Mouse (Mus musculus) neural tube, embryonic 10.5 days (tissue): Measurements from ENCODE around the gene Rbks.

Source experiments
- DNase-seq: peaks from one replicate; pipeline ENCODE4 v3.0.0-alpha.2; 2017; ENCODE audit warnings: low spot score; ENCODE audit errors: extremely low spot score

Rbks gene

DNA sequence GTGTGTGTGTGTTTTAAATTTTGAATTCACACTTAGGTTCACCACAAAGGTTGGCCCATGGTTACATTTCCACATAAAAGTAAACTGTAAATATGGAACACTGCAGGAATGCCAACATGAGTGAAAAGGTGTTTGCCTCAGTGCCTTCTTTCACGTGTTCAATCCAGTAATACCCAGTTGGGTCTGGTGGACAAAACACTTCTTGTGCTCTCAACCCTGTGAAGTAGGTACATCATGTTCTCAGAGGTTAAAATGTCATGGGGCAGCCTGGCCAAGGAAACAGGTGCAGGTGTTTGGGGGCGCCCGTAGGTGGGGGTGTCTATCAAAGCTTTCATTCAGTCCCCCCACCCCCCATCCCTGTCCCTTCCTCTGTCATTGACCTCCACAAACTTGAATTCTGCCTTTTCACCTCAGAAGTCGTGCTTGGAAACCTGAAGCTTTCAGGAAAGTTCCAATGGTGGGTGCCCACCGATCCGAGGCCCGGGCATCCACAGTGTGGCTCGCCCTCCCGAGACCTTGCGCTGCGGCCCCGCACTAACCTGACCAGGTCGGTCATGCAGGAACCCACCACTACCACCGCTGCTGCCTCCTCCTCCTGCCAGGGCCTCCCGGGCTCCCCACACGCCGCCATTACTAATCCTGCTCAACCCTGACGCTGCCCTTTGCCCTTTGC lies at the start of gene Rbks:
TSS of gene Rbks (minus strand) at position 657 of the 673 bp plus-strand sequence.
- no peak for DNase-seq

DNA sequence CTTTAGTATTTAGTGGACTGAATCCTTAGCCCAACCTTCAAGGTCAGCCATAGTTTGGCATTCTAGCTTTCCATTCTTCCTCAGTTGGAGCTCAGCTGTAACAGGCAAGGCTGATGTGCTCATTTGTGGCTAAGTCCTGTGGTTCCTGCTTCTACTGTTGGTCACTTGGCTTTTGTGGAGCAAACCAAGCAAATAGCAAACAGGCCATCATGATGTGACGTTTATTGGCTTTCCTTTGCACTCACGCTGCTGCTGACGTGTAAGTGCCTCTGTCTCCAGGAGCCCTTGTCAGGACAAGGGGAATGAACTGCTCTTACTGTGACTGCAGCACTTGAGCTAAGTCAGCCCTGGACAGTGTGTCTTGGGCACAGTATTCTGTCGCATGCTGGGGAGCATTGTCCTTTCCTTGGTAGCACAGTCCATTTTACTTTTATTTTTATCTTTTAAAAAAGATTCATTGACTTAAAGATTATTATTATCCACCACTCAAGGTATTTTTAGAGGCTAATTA lies 45.1 kb upstream of the Rbks start:
- DNase-seq: no peak

DNA sequence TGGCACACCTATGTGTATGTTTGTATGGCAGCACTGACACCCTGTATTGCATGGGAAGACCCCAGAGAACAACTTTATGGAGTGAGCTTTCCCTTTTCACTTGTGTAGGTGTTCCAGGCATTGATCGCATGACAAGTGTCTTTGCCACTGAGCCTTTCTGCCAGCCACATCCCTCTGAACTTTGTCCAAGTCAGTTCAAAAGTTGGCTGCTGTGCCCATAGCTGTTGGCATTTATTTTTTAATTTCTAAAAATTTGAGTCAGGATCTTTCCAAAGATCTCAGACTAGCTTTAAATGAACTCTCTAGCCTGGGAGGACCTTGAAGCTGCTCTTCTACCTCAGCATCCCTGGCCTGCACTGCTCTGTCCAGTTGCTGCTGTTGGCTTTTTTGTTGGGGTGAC lies 44.5 kb upstream of the Rbks start:
- DNase-seq: no peak

DNA sequence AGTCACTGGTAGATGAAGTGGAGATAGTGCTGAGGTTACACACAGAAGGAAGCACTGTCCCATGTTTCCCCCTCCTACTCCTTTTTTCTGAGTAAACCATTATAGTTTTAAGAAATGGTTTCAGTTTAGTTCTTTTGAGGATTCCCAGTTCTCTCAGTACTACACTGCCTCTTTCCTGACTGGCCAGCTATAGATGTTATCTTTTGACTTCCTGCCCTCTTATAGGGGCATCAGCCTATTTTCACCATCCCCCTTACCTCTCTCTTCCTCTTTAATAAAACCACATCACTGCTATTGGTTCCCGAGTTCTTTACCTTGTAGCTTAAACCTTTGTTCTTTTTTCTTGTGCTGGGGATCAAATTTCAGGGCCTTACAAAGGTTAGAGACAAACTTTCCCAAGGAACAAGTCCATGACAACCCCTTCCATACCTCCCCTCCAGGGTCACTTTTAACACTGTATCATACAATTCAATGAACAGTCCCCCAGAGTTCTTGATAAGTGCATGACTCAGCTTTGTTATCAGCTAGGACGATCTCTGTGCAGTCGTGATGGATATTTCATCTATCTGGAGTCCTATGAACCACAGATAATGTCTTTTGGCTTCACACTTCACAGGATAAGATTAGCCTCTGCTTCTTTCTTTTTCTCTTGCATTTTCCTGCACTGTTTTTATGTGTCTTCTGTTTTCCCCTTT lies 35.4 kb upstream of the Rbks start:
- no peak for DNase-seq

DNA sequence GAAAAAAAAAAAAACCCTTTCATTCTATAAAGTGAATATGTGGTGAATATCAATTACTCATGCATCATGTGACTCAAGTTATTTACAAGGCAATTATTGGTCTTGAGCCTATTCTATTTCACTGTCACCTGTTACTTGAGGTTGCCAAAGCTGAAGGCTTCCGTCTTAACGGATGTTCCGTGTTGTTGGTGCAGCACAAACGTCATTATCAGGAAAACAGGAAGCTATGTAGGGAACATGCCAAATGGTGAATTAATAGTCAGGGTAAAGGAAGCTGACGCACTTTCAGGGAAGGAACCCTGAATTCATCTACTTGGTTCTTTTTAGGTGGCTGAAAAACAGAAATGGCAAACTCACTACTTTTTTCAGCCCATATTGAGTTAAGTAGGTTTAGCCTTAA lies 30.0 kb upstream of the Rbks start:
- DNase-seq: no peak

DNA sequence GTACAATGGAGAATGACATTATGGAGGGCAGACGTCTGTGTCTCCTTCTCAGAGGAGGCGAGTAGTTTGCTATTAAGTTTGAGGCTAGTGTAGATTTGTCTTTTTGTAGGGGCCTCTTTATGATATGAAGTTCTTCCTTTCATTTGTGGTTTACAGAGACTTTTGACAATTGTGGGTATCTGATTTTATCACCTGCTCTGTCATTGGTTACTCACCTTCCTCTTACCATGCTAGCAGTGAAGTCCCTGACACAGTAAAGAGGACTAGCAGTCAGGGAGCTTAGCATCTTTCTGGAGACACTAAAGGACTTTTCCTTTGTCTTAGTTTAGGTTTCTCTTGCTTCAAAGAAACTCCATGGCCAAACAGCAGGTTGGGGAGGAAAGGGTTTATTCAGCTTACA lies 28.5 kb upstream of the Rbks start:
- no peak for DNase-seq

DNA sequence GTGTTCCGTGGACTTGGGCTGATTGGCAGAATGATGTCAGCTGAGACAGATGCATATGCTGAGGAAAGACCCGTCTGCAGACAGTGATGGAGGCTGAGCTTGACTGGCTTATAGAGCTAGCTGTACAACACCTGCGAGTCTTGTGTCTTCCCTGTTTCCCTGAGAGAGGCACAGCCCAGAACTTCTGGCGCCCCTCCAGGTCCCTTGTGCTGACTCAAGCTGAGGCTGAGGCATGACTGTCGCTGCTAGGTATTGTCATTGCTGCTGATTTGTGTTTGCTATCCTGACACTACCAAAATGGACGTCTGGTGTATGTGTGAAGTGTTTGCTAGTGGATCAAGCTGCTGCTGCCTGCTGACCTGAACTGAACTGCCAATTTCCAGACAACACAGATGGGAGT lies 27.1 kb upstream of the Rbks start:
- DNase-seq: no peak

DNA sequence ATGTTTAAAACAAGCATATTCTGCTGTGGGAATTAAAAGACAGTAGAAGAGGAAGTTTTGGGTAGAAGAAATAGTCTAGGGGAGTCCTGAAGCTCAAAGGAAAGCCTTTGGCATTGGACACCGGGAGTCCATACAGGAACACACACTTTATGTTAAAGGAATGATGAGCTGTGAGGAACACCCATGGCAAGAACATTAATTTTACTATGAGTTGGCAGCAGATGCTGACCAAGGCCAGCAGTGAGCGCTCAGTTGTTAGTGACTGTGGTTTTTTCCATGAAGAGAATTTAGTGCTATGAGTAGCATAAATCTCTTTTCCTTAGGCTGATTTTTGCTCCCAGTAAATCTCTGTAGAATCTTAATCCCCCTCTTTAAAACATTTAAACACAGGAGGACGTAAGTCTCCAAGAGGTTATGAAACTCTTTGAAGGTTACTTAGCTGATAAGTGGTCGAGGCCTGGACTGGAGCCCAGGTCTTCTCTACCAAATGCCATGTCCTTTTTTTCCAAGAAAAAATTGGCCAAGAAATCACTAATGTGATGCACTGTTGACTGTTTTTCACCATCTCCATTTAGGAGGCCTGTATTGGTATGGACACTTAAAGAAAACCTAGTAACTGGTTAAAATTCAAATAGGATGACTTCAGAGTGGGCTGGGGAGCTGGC lies 18.2 kb upstream of the Rbks start:
- no peak for DNase-seq

DNA sequence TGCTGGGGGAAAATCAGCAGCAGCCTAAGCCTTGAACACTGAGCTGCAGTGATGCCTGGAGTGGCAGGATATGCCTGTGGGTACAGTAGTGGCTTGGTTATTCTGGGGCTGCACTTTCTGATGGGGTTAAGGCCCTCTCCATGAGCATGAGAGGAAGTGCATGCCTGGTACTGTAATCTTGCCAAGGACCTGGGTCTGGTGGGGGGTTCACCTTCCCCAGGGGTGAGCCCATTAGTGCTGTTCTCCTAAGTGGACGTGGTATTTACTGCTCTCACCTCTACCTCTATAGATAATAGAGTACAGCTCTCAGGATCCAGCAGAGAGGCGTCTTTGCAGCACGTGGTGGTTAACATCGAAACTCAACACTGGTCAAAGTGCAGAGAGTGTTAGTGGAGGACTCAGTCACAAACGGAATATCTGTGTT lies 16.4 kb upstream of the Rbks start:
- no peak for DNase-seq

DNA sequence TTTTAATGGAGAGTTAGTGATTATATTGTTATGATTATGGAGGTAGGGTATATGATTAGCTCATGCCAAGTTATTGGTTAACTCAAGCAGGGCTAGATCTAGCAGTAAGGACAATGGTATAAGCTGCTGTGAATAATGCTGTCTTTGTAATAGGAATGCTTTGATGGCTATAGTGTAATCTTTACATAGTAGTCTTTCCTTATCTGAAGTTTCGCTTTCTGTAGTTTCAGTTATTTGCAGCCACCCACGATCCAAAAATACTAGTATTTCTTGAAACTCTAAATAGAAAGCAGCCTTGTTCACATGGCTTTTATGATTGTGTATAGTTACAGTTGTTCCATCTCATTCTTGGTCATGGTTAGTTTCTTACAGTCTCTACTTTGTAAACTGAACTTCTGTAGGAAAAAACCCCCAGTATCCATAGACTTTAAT lies 15.9 kb upstream of the Rbks start:
- DNase-seq: no peak

DNA sequence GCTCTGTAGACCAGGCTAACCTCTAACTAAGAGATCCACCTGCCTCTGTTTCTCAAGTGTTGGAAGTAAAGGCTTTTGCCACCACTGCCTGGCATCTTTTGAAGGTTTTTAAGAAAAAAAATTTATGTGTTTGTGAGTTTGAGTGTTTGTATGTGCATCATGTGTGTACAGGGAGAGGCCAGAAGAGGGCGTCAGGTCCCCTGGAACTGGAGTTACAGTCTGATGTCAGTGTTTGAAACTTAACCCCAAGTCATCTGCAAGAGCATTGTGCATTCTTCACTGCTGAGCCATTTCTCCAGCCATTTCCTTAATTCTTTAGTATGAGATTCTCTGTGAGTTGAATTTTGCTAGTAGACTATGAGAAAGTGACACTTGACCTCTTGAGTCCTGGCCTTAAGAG lies 12.0 kb upstream of the Rbks start:
- DNase-seq: no peak

DNA sequence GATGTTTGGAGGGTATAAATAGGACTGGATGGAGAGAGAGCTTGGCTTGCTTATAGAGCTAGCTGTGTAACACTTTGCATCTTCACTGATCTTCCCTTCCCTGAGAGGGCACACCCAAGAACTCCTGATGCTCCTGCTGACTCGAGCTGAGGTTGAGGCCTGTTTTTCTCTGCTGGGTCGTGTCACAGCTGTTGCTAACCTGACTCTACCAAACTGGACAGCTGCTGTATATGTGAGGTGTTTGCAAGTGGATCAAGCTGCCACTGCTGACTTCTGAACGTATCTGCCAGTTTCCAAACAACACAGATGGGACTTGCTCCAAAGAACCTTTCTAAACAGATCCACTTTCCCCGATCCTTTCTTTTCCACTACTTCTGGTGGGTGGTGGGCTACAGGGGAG lies 9.4 kb upstream of the Rbks start:
- DNase-seq: no peak

DNA sequence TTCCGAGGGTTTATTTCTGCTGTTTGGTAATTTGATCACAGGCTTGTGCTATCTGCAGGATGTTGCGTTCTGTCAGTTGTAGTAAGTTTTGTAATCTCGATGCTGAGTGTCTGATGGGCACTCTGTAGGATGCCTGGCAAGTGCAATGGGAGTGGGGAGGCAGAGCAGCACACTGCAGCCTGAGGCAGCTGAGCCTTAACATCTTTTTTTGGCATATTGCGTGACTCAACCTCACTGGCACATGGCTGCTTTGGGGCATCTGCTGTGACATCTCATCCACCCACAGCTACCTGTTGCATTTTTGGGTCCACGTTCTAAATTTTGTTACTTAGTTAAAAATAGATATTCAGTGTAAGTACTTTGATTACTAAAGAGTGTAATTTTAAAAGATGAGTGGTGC lies 7.5 kb upstream of the Rbks start:
- DNase-seq: no peak

DNA sequence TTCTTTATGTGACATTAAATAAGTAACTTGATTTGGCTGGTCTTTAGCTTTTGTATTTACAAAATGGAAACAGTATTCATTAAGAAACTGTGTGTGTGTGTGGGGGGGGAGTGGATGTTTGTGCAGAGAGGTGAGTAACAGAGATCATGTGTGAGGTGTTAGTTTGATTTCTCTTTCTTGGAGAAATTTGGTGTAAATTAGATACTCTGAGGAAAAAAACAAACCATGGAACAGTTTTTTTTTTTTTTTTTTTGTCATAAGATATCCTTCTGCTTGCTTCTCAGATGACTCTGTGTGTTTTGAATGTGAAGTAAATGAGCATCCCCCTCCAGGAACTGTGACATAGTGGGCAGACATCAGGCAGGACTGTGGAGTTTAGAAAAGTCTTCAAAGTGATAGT lies 2.0 kb upstream of the Rbks start:
- DNase-seq: no peak

DNA sequence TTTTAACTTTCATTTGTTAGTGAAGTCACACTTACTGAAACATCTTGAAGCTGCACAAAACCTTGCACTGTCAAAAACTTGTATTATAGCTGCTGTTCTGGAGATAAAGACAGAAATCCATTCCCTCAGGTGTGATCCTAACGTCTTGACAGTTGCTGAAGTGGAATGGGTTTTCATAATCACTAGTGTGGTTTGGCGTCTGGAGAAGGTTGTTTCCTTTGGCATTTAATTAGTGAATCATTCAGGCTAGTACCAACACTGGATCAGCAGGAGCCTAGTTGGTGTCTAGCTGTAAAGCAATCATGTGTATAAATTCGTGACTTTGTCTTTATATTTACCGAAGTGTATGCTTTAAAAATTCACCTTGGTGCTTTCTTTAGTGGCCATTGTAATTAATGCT lies 1.5 kb upstream of the Rbks start:
- no peak for DNase-seq

DNA sequence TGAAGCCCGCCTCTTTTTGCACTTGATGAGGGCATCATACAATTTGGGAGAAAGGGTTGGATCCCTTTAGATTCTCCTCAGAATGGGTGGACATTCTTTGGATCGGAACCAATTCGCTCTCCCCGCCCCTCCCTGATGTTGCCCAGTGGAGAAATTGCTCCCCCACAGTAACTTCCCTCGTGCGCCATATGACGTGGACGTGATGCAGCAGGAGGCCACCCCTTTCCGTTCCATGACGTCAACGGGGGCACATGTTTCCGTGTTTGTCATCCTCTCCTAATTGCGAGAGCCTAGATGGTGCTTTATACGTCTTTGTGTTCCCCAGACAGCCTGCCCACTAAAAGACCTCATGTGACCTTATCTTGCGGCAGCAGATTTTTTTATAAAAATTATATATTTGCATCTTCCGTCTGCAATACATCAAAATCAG lies 885 bp upstream of the Rbks start:
- peak; percentile 76 for DNase-seq

DNA sequence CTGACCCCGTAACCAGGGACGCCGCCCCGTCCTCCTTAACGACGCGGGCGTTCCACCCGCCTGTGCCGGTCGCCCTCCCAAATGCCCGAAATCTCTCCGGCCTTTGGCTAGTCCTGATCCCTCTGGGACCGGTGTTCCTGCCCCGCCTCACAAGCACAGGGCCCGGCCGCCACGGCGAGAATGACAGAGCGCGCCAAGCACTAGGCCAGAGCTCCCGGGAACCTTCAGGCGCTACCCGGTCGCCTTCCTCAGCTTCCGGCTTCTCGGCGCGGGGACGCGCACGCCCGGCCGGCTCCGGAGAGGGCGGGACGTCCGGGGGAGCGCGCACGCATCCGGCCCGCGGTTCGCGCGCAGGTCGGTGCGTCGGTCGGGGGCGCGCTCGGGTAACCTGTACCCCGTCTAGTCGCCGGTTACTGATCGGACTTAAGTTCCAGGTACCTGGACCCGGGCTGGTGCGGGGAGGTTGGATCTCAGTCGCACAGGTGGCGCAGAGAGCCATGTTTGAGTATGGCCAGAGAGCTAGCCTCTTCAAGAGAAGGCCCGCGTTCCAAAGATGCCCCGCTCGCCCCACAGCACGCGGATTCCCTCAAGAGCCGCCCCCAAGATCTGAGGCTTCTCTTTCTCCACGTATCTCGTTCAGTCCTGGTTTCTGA lies 343 bp upstream of the Rbks start, which contains the start of gene Babam2:
TSS of gene Babam2 (plus strand) at position 41 of the 653 bp plus-strand sequence.
- DNase-seq: peak; percentile 96

DNA sequence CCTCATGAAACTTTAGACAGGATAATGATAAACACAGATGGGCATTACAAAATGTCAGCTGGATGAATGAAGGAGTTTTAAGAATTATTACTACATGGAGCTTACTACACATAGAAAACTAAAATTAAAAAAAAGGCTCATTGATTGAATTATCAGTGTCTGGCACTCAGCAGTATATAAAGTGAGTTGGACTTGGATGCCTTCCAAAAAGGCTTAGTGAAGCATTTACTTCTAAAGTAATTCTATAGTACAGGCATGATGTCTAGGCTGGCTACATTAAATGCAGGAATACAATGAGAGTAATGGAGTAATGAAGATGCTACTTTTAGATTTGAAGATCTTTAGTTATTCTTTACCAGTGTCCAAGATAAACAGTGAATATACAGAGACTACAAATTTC lies 4.2 kb downstream of the Rbks start:
- no peak for DNase-seq

DNA sequence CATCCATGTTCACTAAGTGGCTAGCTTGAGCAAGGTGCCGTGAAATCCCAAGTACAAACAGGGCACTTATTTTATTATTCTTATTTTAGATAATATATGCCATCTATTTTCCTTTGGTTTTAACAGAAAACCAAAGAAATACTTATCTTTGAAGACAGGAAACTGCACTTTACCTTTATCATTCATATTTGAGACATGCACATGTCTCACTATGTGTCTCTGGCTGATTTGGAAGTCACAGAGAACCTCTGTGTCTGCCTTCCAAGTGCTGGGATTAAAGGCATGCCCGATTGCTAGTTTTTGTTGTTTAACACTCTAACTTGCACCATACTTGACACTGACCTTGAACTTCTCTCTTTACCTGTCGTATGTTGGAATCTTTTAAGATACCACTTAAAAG lies 9.5 kb downstream of the Rbks start:
- no peak for DNase-seq

DNA sequence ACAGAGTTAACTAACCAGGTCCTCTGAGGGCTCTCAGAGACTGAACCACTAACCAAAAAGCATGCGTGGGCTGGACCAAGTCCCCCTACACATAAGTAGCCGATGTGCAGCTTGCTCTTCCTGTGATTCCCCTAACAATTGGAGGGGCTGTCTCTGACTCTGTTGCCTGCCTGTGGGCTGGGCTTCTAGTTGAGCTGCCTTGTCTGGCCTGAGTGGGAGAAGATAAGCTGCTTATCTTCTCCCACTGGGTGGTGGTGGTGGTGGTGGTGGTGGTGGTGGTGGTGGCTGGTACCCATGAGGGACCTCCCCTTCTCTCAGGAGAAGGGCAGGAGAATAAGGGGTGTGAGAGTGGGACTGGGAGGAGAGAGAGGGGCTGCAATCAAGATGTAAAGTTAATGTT lies 11.4 kb downstream of the Rbks start:
- DNase-seq: no peak

DNA sequence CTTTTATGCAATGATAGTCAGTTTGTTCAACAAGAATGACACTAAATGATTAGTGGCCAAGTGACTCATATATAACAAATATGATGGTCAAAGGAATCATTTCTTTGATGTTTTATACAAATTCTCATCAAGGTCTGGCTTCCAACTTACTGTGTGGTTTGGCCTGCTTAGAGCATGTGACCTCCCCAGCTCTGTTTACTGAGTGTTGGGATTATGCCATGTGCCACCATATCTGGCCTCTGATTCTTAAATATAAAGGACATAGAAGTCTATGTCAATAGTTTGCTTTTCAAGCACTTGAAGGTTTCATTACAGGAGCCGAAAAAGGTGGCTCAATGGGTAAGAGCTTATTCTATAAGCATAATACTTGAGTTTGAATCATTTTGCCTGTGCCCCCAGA lies 15.1 kb downstream of the Rbks start:
- DNase-seq: no peak

DNA sequence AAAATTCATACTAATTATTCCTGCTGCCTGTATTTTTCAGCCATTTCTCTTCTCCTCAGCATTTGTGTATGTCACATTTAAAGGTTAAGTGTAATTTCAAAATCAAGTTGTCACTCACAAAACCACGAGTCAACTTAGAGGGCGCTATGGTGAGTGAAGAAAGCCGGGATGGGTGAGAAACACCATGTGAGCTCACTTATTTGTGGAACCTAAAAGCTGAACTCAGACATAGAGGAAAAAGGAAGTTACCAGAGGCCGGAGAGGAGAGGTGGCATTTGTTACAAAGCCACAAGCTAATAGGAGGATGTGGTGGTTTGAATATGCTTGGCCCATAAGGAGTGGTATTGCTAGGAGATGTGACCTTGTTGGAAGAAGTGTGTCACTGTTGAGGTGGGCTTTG lies 17.2 kb downstream of the Rbks start:
- no peak for DNase-seq
